ENCODE assay signal across 10 mouse cellular contexts in genomic region chr4:135230661-135231060, GRCm38 (mm10). TPM values are rescaled to one million over a fixed set of nuclear protein-coding genes. Genes with fewer than 3 reads are reported as not detected.
DNase-seq lines count a peak whose midpoint lies in the region; ATAC-seq and TF ChIP-seq lines count a peak whose summit lies in the region.
"Had no signal": no experiment of that assay in that cellular context is flagged by ENCODE, and none has a peak within 500 bp of the region (broad histone marks: within the 10 kb centered on the region; RNA-seq: fewer than 3 reads in every experiment).

No protein-coding gene starts in this region.

- 46% methylated on average over 5 of the region's 5 CpGs for WGBS in heart, embryonic 13.5 days
- 68% methylated on average over 5 of the region's 5 CpGs for WGBS in neural tube, embryonic 13.5 days
- 66% methylated on average over 5 of the region's 5 CpGs for WGBS in stomach, postnatal 0 days

- peaks cover 43% of the 10 kb centered on the region for H3K36me3 ChIP-seq in heart, embryonic 13.5 days
- H3K36me3 ChIP-seq in neural tube, embryonic 13.5 days, result peaks cover 4% of the 10 kb centered on the region; the same call in 1 of the 2 replicates
- 0 out of 2 replicates have a peak, but pooled peaks cover 3% of the 10 kb centered on the region for H3K36me3 ChIP-seq in stomach, postnatal 0 days (ENCODE audit: control insufficient read depth, insufficient read depth, low read length)

- H3K9me3 ChIP-seq in heart, embryonic 13.5 days, result no peaks in the 10 kb centered on the region
- H3K9me3 ChIP-seq in neural tube, embryonic 13.5 days, result no peaks in the 10 kb centered on the region
- H3K9me3 ChIP-seq in stomach, postnatal 0 days (ENCODE audit: control insufficient read depth, low read length), result no peaks in the 10 kb centered on the region
- H3K9me3 ChIP-seq: embryonic facial prominence, embryonic 13.5 days had no signal

- peak overlapping the region; percentile 55 for H3K9ac ChIP-seq in heart, embryonic 13.5 days
- no peak overlapping the region for H3K9ac ChIP-seq in neural tube, embryonic 13.5 days
- no peak overlapping the region for H3K9ac ChIP-seq in stomach, postnatal 0 days (ENCODE audit: low read length)
- H3K9ac ChIP-seq: embryonic facial prominence, embryonic 13.5 days had no signal

- TF ChIP-seq EP300 in stomach, postnatal 0 days (optimal IDR thresholded peaks at IDR 0.05), result no peak

- H3K4me2 ChIP-seq in heart, embryonic 13.5 days, result no peak overlapping the region
- H3K4me2 ChIP-seq in neural tube, embryonic 13.5 days, result no peak overlapping the region
- no peak overlapping the region for H3K4me2 ChIP-seq in stomach, postnatal 0 days (replicated peaks; ENCODE audit: low read depth)
- H3K4me2 ChIP-seq: embryonic facial prominence, embryonic 13.5 days had no signal

- intact Hi-C loops in heart, postnatal 25 days (cut with DNase I), result no loop called here

- H3K27me3 ChIP-seq in heart, embryonic 13.5 days (replicated peaks), result no peaks in the 10 kb centered on the region
- H3K27me3 ChIP-seq in neural tube, embryonic 13.5 days, result no peaks in the 10 kb centered on the region
- no peaks in the 10 kb centered on the region for H3K27me3 ChIP-seq in stomach, postnatal 0 days (ENCODE audit: control insufficient read depth, insufficient read depth, low read length)
- H3K27me3 ChIP-seq: embryonic facial prominence, embryonic 13.5 days had no signal

- H3K27ac ChIP-seq in heart, embryonic 13.5 days (replicated peaks), result peak overlapping the region; percentile 82
- H3K27ac ChIP-seq in neural tube, embryonic 13.5 days (replicated peaks), result peak overlapping the region; percentile 15
- 0 out of 2 replicates have a peak overlapping the region, but pooled peaks have one; percentile 18 for H3K27ac ChIP-seq in stomach, postnatal 0 days (replicated peaks)
- H3K27ac ChIP-seq: embryonic facial prominence, embryonic 13.5 days had no signal

- H3K4me3 ChIP-seq in heart, embryonic 13.5 days, result no peak overlapping the region
- H3K4me3 ChIP-seq in neural tube, embryonic 13.5 days, result no peak overlapping the region
- H3K4me3 ChIP-seq in stomach, postnatal 0 days (ENCODE audit: low read depth, low read length), result no peak overlapping the region
- H3K4me3 ChIP-seq: embryonic facial prominence, embryonic 13.5 days had no signal

- no peak for ATAC-seq in heart, embryonic 13.5 days (ENCODE audit: extremely low read depth, insufficient number of reproducible peaks, low FRiP score, low TSS enrichment)
- no peak for ATAC-seq in neural tube, embryonic 13.5 days (ENCODE audit: low read depth)
- no peak for ATAC-seq in stomach, postnatal 0 days (ENCODE audit: low FRiP score, low TSS enrichment)
- ATAC-seq: intestine, embryonic 16.5 days; lung, postnatal 0 days had no signal

- peaks cover 67% of the 10 kb centered on the region for H3K4me1 ChIP-seq in heart, embryonic 13.5 days
- H3K4me1 ChIP-seq in neural tube, embryonic 13.5 days (replicated peaks), result peaks cover 12% of the 10 kb centered on the region
- H3K4me1 ChIP-seq in stomach, postnatal 0 days (replicated peaks; ENCODE audit: control insufficient read depth, insufficient read depth), result no peaks in the 10 kb centered on the region

- no peak for DNase-seq in heart, postnatal 25 days (ENCODE audit: low spot score)
- no peak for DNase-seq in neural tube, embryonic 10.5 days (ENCODE audit: extremely low spot score, low spot score)
- peak; percentile 4 to 11 for DNase-seq in cerebellum, postnatal 36 days
- no peak for DNase-seq in stomach, postnatal 0 days (ENCODE audit: low spot score)
- DNase-seq in testis, postnatal 14 days (ENCODE audit: low spot score), result no peak

- no peak for TF ChIP-seq CTCF in stomach, postnatal 0 days (IDR thresholded peaks at IDR 0.05; ENCODE audit: low read depth)

RNA-seq across cellular contexts. Expression of gene Clic4, which starts 42.0 kb away (rescaled TPM):
- polyA plus RNA-seq in heart, embryonic 13.5 days (2015; fragmentation: Nextera tagmentation; extraction: Ambion mirVana), result 202 and 213 TPM in 2 replicates
- total RNA-seq in heart, postnatal 25 days (2021), result 100 to 1,000 TPM; 249 to 269 TPM
- 76.3 and 84.4 TPM in 2 replicates for polyA plus RNA-seq in neural tube, embryonic 13.5 days (2015; fragmentation: Nextera tagmentation; extraction: Ambion mirVana)
- polyA plus RNA-seq in stomach, postnatal 0 days (2015; fragmentation: Nextera tagmentation; extraction: Ambion mirVana), result 69.2 and 73.6 TPM in 2 replicates

Comparison
In these comparisons a context has a peak if more than half of its experiments do, and no peak if none do; other contexts are left out.
1. H3K27ac ChIP-seq: peak in every context shown above with its lines; median percentile 82 in heart, embryonic 13.5 days; 18 in stomach, postnatal 0 days; 15 in neural tube, embryonic 13.5 days.
2. DNase-seq: peak in cerebellum, postnatal 36 days (2 of 2); none in heart, postnatal 25 days (single experiment), neural tube, embryonic 10.5 days (single experiment), stomach, postnatal 0 days (single experiment) and testis, postnatal 14 days (single experiment).